Mouse (Mus musculus): ENCODE results near the gene Gm13272. TPM values are rescaled to one million over a fixed set of nuclear protein-coding genes. Genes with fewer than 3 reads are reported as not detected.
"Not testable (repeated sequence)": the region's sequence is repeated elsewhere in the genome, so short reads cannot be mapped to it uniquely, and the experiment has no call there.

Gm13272 gene
- polyA plus RNA-seq, 1 experiment from 2014 or later: 0.28 TPM

DNA sequence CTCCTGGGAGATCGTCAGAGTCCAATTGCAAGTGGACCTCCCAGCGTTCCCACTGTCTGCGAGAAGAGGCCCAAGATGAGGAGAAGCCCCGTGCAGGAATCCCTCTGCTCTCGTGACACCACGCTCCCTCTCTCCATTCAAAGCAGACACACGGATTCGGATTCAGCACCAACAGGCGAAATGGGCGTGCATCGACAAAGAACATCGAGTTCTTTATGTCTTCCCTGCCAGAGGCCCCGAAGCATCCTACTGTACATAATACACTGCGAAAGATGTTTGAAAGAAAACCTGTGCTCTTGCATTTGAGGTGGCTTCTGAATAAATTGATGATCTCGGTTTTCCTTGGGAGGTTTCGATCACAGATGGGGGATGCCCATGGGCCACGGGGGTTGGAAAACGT lies 670 bp downstream of the Gm13272 start:
- not testable (repeated sequence) for H3K9me3 ChIP-seq (replicated peaks; ENCODE audit: control insufficient read depth, low read length); H3K27ac ChIP-seq (ENCODE audit: low read length); H3K4me1 ChIP-seq (ENCODE audit: control insufficient read depth, insufficient read depth, low read length); H3K27me3 ChIP-seq (ENCODE audit: control insufficient read depth, insufficient read depth, low read length); H3K36me3 ChIP-seq (ENCODE audit: control insufficient read depth, insufficient read depth, low read length); ATAC-seq (ENCODE audit: insufficient read depth, low FRiP score); H3K9ac ChIP-seq (ENCODE audit: low read length); H3K4me2 ChIP-seq (ENCODE audit: low read depth, low read length); H3K4me3 ChIP-seq (replicated peaks; ENCODE audit: low read length)
- WGBS: 53% methylated on average over 14 of the region's 18 CpGs

DNA sequence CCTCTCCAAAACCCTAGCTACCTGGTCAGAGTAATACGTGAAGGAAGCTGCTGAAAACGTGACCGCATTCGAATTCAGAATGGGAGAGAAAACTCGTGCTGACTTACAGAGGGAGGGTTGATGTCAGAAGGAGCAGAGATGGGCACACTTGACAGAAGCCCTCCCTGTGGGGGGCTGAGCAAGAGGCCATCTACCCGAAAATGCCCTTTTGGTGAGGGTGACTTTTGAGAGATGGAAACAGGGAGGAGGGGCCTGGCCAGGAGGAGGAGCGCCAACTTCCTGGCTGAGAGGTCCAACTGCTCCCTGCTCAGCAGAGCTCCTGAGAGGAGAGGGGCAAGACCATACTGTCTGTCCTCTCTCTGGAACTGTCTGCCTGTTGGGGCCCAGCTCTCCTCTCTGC lies 2.2 kb downstream of the Gm13272 start, which contains the start of gene Ifnz:
TSS of gene Ifnz (plus strand) at position 301 of the 400 bp plus-strand sequence.
- H3K27ac ChIP-seq (ENCODE audit: low read length): not testable (repeated sequence)
- H3K4me3 ChIP-seq (replicated peaks; ENCODE audit: low read length): 0 out of 2 replicates have a peak within 1 kb of the TSS, but pooled peaks have one; percentile 22

GRCm38 (mm10) chr4:88782335-88782734 lies 2.7 kb downstream of the Gm13272 start:
- Histone ChIP-seq H3K4me2 (ENCODE audit: low read depth, low read length) (peak overlapping the region; percentile 40), H3K4me3 (replicated peaks; ENCODE audit: low read length) (0 out of 2 replicates have a peak overlapping the region, but pooled peaks have one; percentile 22)
- not testable (repeated sequence) for H3K27ac ChIP-seq (ENCODE audit: low read length); H3K9me3 ChIP-seq (replicated peaks; ENCODE audit: control insufficient read depth, low read length); H3K9ac ChIP-seq (ENCODE audit: low read length); H3K27me3 ChIP-seq (ENCODE audit: control insufficient read depth, insufficient read depth, low read length); H3K36me3 ChIP-seq (ENCODE audit: control insufficient read depth, insufficient read depth, low read length); H3K4me1 ChIP-seq (ENCODE audit: control insufficient read depth, insufficient read depth, low read length); ATAC-seq (ENCODE audit: insufficient read depth, low FRiP score)
- WGBS: 0% methylated on average over 3 of the region's 31 CpGs

More for the DNA sequence above, 2.2 kb downstream of the Gm13272 start, which contains the start of gene Ifnz:
- not testable (repeated sequence) for H3K9me3 ChIP-seq (replicated peaks; ENCODE audit: control insufficient read depth, low read length); H3K36me3 ChIP-seq (ENCODE audit: control insufficient read depth, insufficient read depth, low read length); ATAC-seq (ENCODE audit: insufficient read depth, low FRiP score); H3K4me1 ChIP-seq (ENCODE audit: control insufficient read depth, insufficient read depth, low read length); H3K27me3 ChIP-seq (ENCODE audit: control insufficient read depth, insufficient read depth, low read length); H3K9ac ChIP-seq (ENCODE audit: low read length)
- peak within 1 kb of the TSS; percentile 40 for H3K4me2 ChIP-seq (ENCODE audit: low read depth, low read length)
- 9% methylated on average over 2 of the region's 7 CpGs for WGBS

DNA sequence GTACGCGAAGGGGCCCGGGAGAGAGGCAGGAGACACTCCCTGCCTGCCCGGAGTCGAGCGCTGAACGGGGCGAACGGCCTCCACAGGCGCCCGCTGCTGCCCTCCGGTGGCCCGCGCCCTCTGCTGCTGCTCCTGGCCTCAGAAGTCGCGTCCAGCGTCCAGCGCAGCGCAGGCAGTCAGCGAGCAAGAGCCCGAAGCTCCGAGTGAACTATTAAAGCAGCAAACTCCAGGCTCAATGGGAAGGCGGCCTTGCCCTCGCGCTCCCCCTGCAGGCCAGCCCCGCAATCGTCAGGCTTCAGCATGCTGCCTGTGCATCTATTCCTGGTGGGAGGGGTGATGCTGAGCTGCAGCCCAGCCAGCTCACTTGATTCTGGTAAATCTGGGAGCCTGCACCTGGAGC lies 5.8 kb downstream of the Gm13272 start, which contains the start of gene Gm13276:
TSS of gene Gm13276 (plus strand) at position 301 of the 400 bp plus-strand sequence.
- ATAC-seq (ENCODE audit: insufficient read depth, low FRiP score); H3K9me3 ChIP-seq (replicated peaks; ENCODE audit: control insufficient read depth, low read length); H3K27ac ChIP-seq (ENCODE audit: low read length); H3K36me3 ChIP-seq (ENCODE audit: control insufficient read depth, insufficient read depth, low read length); H3K27me3 ChIP-seq (ENCODE audit: control insufficient read depth, insufficient read depth, low read length); H3K4me2 ChIP-seq (ENCODE audit: low read depth, low read length); H3K4me3 ChIP-seq (replicated peaks; ENCODE audit: low read length); H3K4me1 ChIP-seq (ENCODE audit: control insufficient read depth, insufficient read depth, low read length); H3K9ac ChIP-seq (ENCODE audit: low read length): not testable (repeated sequence)
- no CpG with 5 or more reads among the region's 27 CpGs for WGBS

- 0% methylated on average over 3 of the region's 28 CpGs for whole genome bisulfite sequencing
- H3K4me3 ChIP-seq (replicated peaks; ENCODE audit: low read length); H3K4me2 ChIP-seq (ENCODE audit: low read depth, low read length); ATAC-seq (ENCODE audit: insufficient read depth, low FRiP score); H3K9ac ChIP-seq (ENCODE audit: low read length); H3K27ac ChIP-seq (ENCODE audit: low read length); H3K9me3 ChIP-seq (replicated peaks; ENCODE audit: control insufficient read depth, low read length); H3K27me3 ChIP-seq (ENCODE audit: control insufficient read depth, insufficient read depth, low read length); H3K4me1 ChIP-seq (ENCODE audit: control insufficient read depth, insufficient read depth, low read length); H3K36me3 ChIP-seq (ENCODE audit: control insufficient read depth, insufficient read depth, low read length): not testable (repeated sequence)
These were observed 8.8 kb downstream of the Gm13272 start, which contains the start of gene Gm13277 for GRCm38 (mm10) chr4:88788402-88788801. TSS of gene Gm13277 (plus strand) at chr4:88788632.

DNA sequence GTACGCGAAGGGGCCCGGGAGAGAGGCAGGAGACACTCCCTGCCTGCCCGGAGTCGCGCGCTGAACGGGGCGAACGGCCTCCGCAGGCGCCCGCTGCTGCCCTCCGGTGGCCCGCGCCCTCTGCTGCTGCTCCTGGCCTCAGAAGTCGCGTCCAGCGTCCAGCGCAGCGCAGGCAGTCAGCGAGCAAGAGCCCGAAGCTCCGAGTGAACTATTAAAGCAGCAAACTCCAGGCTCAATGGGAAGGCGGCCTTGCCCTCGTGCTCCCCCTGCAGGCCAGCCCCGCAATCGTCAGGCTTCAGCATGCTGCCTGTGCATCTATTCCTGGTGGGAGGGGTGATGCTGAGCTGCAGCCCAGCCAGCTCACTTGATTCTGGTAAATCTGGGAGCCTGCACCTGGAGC lies 11.6 kb downstream of the Gm13272 start, which contains the start of gene Gm13278:
TSS of gene Gm13278 (plus strand) at position 301 of the 400 bp plus-strand sequence.
- not testable (repeated sequence) for H3K36me3 ChIP-seq (ENCODE audit: control insufficient read depth, insufficient read depth, low read length); H3K9me3 ChIP-seq (replicated peaks; ENCODE audit: control insufficient read depth, low read length); ATAC-seq (ENCODE audit: insufficient read depth, low FRiP score); H3K9ac ChIP-seq (ENCODE audit: low read length); H3K27me3 ChIP-seq (ENCODE audit: control insufficient read depth, insufficient read depth, low read length); H3K4me1 ChIP-seq (ENCODE audit: control insufficient read depth, insufficient read depth, low read length); H3K4me2 ChIP-seq (ENCODE audit: low read depth, low read length); H3K27ac ChIP-seq (ENCODE audit: low read length); H3K4me3 ChIP-seq (replicated peaks; ENCODE audit: low read length)
- no CpG with 5 or more reads among the region's 28 CpGs for WGBS

DNA sequence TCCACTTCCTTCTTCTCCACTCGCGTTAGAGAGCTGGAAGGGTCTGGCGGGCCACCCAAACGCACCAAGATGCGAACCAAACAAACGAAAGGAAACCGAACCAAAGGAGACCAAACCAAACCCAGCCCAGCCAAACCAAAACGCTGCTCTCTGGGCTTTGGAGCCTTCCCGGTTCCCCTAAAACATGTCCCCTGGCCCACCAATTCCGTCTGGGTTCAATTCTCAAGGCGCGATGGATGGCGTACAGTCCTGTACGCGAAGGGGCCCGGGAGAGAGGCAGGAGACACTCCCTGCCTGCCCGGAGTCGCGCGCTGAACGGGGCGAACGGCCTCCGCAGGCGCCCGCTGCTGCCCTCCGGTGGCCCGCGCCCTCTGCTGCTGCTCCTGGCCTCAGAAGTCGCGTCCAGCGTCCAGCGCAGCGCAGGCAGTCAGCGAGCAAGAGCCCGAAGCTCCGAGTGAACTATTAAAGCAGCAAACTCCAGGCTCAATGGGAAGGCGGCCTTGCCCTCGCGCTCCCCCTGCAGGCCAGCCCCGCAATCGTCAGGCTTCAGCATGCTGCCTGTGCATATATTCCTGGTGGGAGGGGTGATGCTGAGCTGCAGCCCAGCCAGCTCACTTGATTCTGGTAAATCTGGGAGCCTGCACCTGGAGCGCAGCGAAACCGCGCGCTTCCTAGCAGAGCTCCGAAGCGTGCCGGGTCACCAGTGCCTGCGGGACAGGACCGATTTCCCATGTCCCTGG lies 14.5 kb downstream of the Gm13272 start, which contains the start of gene Gm13275:
TSS of gene Gm13275 (plus strand) at position 552 of the 740 bp plus-strand sequence.
- H3K36me3 ChIP-seq (ENCODE audit: control insufficient read depth, insufficient read depth, low read length); H3K9ac ChIP-seq (ENCODE audit: low read length); H3K4me1 ChIP-seq (ENCODE audit: control insufficient read depth, insufficient read depth, low read length); H3K9me3 ChIP-seq (replicated peaks; ENCODE audit: control insufficient read depth, low read length); H3K4me3 ChIP-seq (replicated peaks; ENCODE audit: low read length); H3K4me2 ChIP-seq (ENCODE audit: low read depth, low read length); H3K27ac ChIP-seq (ENCODE audit: low read length); ATAC-seq (ENCODE audit: insufficient read depth, low FRiP score); H3K27me3 ChIP-seq (ENCODE audit: control insufficient read depth, insufficient read depth, low read length): not testable (repeated sequence)
- 2% methylated on average over 9 of the region's 52 CpGs for WGBS

GRCm38 (mm10) chr4:88797097-88797496 lies 17.4 kb downstream of the Gm13272 start, which contains the start of gene Gm13279:
TSS of gene Gm13279 (plus strand) at chr4:88797397.
- not testable (repeated sequence) for H3K36me3 ChIP-seq (ENCODE audit: control insufficient read depth, insufficient read depth, low read length); H3K9me3 ChIP-seq (replicated peaks; ENCODE audit: control insufficient read depth, low read length); H3K4me3 ChIP-seq (replicated peaks; ENCODE audit: low read length); H3K4me1 ChIP-seq (ENCODE audit: control insufficient read depth, insufficient read depth, low read length); ATAC-seq (ENCODE audit: insufficient read depth, low FRiP score); H3K4me2 ChIP-seq (ENCODE audit: low read depth, low read length); H3K9ac ChIP-seq (ENCODE audit: low read length); H3K27ac ChIP-seq (ENCODE audit: low read length); H3K27me3 ChIP-seq (ENCODE audit: control insufficient read depth, insufficient read depth, low read length)
- no CpG with 5 or more reads among the region's 28 CpGs for WGBS

DNA sequence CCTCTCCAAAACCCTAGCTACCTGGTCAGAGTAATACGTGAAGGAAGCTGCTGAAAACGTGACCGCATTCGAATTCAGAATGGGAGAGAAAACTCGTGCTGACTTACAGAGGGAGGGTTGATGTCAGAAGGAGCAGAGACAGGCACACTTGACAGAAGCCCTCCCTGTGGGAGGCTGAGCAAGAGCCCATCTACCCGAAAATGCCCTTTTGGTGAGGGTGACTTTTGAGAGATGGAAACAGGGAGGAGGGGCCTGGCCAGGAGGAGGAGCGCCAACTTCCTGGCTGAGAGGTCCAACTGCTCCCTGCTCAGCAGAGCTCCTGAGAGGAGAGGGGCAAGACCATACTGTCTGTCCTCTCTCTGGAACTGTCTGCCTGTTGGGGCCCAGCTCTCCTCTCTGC lies 19.7 kb downstream of the Gm13272 start, which contains the start of gene Gm13285:
TSS of gene Gm13285 (plus strand) at position 301 of the 400 bp plus-strand sequence.
- H3K4me1 ChIP-seq (ENCODE audit: control insufficient read depth, insufficient read depth, low read length); H3K9ac ChIP-seq (ENCODE audit: low read length); ATAC-seq (ENCODE audit: insufficient read depth, low FRiP score); H3K27me3 ChIP-seq (ENCODE audit: control insufficient read depth, insufficient read depth, low read length); H3K27ac ChIP-seq (ENCODE audit: low read length); H3K9me3 ChIP-seq (replicated peaks; ENCODE audit: control insufficient read depth, low read length); H3K4me2 ChIP-seq (ENCODE audit: low read depth, low read length); H3K4me3 ChIP-seq (replicated peaks; ENCODE audit: low read length); H3K36me3 ChIP-seq (ENCODE audit: control insufficient read depth, insufficient read depth, low read length): not testable (repeated sequence)
- WGBS: 13% methylated on average over 4 of the region's 7 CpGs
